Comparison of ENCODE assay signal across 31 mouse cellular contexts in the genomic region with DNA sequence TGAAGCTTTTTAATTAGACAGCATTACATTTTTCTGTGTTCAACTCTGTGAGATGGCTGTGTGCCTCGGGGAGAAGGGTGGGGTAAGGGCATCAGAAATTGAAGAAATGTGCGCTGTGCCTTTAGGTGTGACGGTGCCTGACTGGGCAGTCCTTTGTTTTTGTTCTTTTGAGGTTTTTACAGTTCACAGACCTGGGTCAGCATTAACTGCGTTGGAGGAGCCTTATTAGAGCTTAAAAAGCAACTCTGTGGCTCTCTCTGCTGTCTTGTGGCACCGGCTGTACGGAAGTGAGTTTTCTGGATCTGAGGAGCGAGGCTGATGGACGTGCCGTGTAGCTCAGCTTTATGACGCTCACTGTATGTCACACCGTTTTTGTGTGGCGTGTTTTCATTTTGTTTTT.
DNase-seq lines count a peak whose midpoint lies in the region; ATAC-seq lines count a peak whose summit lies in the region.
"Had no signal": no experiment of that assay in that cellular context is flagged by ENCODE, and none has a peak within 500 bp of the region (broad histone marks: within the 10 kb centered on the region; RNA-seq: fewer than 3 reads in every experiment).

No protein-coding gene starts in this region.

- no peak for DNase-seq in heart, embryonic 10.5 days (ENCODE audit: low spot score)
- no peak for DNase-seq in heart, adult 11 months
- DNase-seq in heart, postnatal 25 days (ENCODE audit: low spot score), result no peak
- DNase-seq in kidney, postnatal 36 days, result no peak
- peak; percentile 56 for DNase-seq in Muller cell, postnatal 12 days (ENCODE audit: inconsistent ontology term)
- no peak for DNase-seq in cerebellum, postnatal 36 days
- DNase-seq: adrenal gland, adult 2 months; adrenal gland, postnatal 36 days; cerebellum, adult 18-20 months; cerebellum, postnatal 10 days; forebrain, postnatal 0 days; gastrocnemius, postnatal 14 days; kidney, postnatal 25 days; liver, postnatal 0 days; lung, postnatal 14 days; retina, postnatal 1 day; right cerebral cortex, postnatal 14 days; thymus, postnatal 4 days had no signal

- H3K9me3 ChIP-seq in heart, embryonic 10.5 days, result no peaks in the 10 kb centered on the region
- no peaks in the 10 kb centered on the region for H3K9me3 ChIP-seq in heart, embryonic 15.5 days (replicated peaks)
- H3K9me3 ChIP-seq in kidney, embryonic 16.5 days (ENCODE audit: low read length), result no peaks in the 10 kb centered on the region
- H3K9me3 ChIP-seq: forebrain, embryonic 12.5 days; limb, embryonic 12.5 days; midbrain, embryonic 10.5 days; midbrain, embryonic 15.5 days; neural tube, embryonic 15.5 days had no signal

- ATAC-seq in heart, embryonic 15.5 days (replicated peaks; ENCODE audit: insufficient number of reproducible peaks, insufficient read depth, low FRiP score, low read depth), result no peak
- ATAC-seq in kidney, embryonic 16.5 days (ENCODE audit: low FRiP score, low TSS enrichment), result peak; percentile 84
- ATAC-seq: activated CD4-positive, CD25-positive, alpha-beta regulatory T cell, adult 4 months; forebrain, postnatal 0 days; intestine, postnatal 0 days; midbrain, embryonic 15.5 days had no signal

- H3K27me3 ChIP-seq in heart, embryonic 10.5 days (ENCODE audit: insufficient read depth, poor library complexity, severe bottlenecking), result no peaks in the 10 kb centered on the region
- no peaks in the 10 kb centered on the region for H3K27me3 ChIP-seq in heart, embryonic 15.5 days
- H3K27me3 ChIP-seq in kidney, embryonic 16.5 days (ENCODE audit: insufficient read depth, low read length), result no peaks in the 10 kb centered on the region
- H3K27me3 ChIP-seq: forebrain, embryonic 12.5 days; limb, embryonic 12.5 days; midbrain, embryonic 15.5 days; neural tube, embryonic 15.5 days had no signal

- peaks cover 17% of the 10 kb centered on the region for H3K36me3 ChIP-seq in heart, embryonic 10.5 days
- peaks cover 12% of the 10 kb centered on the region for H3K36me3 ChIP-seq in heart, embryonic 15.5 days
- peaks cover 28% of the 10 kb centered on the region for H3K36me3 ChIP-seq in kidney, embryonic 16.5 days (ENCODE audit: insufficient read depth, low read length)
- H3K36me3 ChIP-seq: midbrain, embryonic 15.5 days had no signal

- no peak overlapping the region for H3K4me2 ChIP-seq in heart, embryonic 15.5 days
- H3K4me2 ChIP-seq in kidney, embryonic 16.5 days (replicated peaks; ENCODE audit: low read depth, low read length), result no peak overlapping the region
- H3K4me2 ChIP-seq: forebrain, embryonic 12.5 days; hindbrain, embryonic 14.5 days; limb, embryonic 12.5 days; liver, embryonic 11.5 days; midbrain, embryonic 15.5 days; neural tube, embryonic 15.5 days had no signal

- H3K27ac ChIP-seq in heart, embryonic 10.5 days, result peak overlapping the region; percentile 69; the same call in 1 of the 2 replicates
- peak overlapping the region; percentile 85 for H3K27ac ChIP-seq in heart, embryonic 15.5 days
- peak overlapping the region; percentile 1; the same call in 1 of the 2 replicates for H3K27ac ChIP-seq in kidney, embryonic 16.5 days (ENCODE audit: low read length)
- H3K27ac ChIP-seq: forebrain, embryonic 12.5 days; hindbrain, embryonic 14.5 days; layer of hippocampus, adult 2 months; left cerebral cortex, adult 2 months; limb, embryonic 12.5 days; midbrain, embryonic 10.5 days; midbrain, embryonic 15.5 days; neural tube, embryonic 15.5 days had no signal

- H3K4me1 ChIP-seq in heart, embryonic 10.5 days, result peaks cover 26% of the 10 kb centered on the region
- H3K4me1 ChIP-seq in heart, embryonic 15.5 days (replicated peaks), result peaks cover 30% of the 10 kb centered on the region
- peaks cover 20% of the 10 kb centered on the region for H3K4me1 ChIP-seq in kidney, embryonic 16.5 days (ENCODE audit: insufficient read depth, low read length)
- H3K4me1 ChIP-seq: forebrain, embryonic 12.5 days; midbrain, embryonic 10.5 days; midbrain, embryonic 15.5 days; neural tube, embryonic 15.5 days had no signal

- intact Hi-C loops in heart, postnatal 25 days (cut with DNase I), result loop anchor here (10.0 kb wide), 1 partner anchor 474 kb away; no protein-coding TSS in a partner anchor

- H3K9ac ChIP-seq in heart, embryonic 15.5 days, result no peak overlapping the region
- no peak overlapping the region for H3K9ac ChIP-seq in kidney, embryonic 16.5 days (replicated peaks; ENCODE audit: low read length)
- H3K9ac ChIP-seq: forebrain, embryonic 12.5 days; forebrain, postnatal 0 days; hindbrain, embryonic 14.5 days; limb, embryonic 12.5 days; liver, postnatal 0 days; midbrain, embryonic 15.5 days; neural tube, embryonic 15.5 days had no signal

- 77% methylated on average over 12 of the region's 12 CpGs for WGBS in heart, embryonic 10.5 days
- 64% methylated on average over 12 of the region's 12 CpGs for WGBS in heart, embryonic 15.5 days
- WGBS in kidney, embryonic 16.5 days, result 28% methylated on average over 12 of the region's 12 CpGs

- no peak overlapping the region for H3K4me3 ChIP-seq in heart, embryonic 10.5 days
- no peak overlapping the region for H3K4me3 ChIP-seq in heart, embryonic 15.5 days
- no peak overlapping the region for H3K4me3 ChIP-seq in kidney, embryonic 16.5 days (ENCODE audit: low read length)
- H3K4me3 ChIP-seq: forebrain, embryonic 12.5 days; layer of hippocampus, adult 2 months; left cerebral cortex, adult 2 months; limb, embryonic 12.5 days; midbrain, embryonic 10.5 days; midbrain, embryonic 15.5 days; neural tube, embryonic 15.5 days had no signal

Comparison
In these comparisons a context has a peak if more than half of its experiments do, and no peak if none do; other contexts are left out.
1. H3K27ac ChIP-seq: peak in every context shown above with its lines; median percentile 85 in heart, embryonic 15.5 days; 69 in heart, embryonic 10.5 days; 1 in kidney, embryonic 16.5 days.